Mouse (Mus musculus) hindbrain, embryonic 14.5 days (tissue): ENCODE results near the gene Cacna2d2. TPM values are rescaled to one million over a fixed set of nuclear protein-coding genes. Genes with fewer than 3 reads are reported as not detected.
A peak's percentile ranks its signal among the peaks of the same experiment; 100 is the strongest.

ENCODE experiments used
- ATAC-seq: fragments of 200-750 bp; cut with Nextera tagmentation; 2 replicates; pipeline ENCODE4 v1.8.0; 2017; ENCODE audit warnings: moderate number of reproducible peaks, mild to moderate bottlenecking, moderate TSS enrichment, moderate library complexity; ENCODE audit not compliant: low FRiP score
- DNase-seq: peaks from one replicate; pipeline ENCODE4 v3.0.0-alpha.2; 2015; ENCODE audit warnings: low spot score
- H3K27ac ChIP-seq: fragments of 300-500 bp; sonication (generic); 2 replicates; pipeline ENCODE4 v1.5.1; 2014; ENCODE audit warnings: mild to moderate bottlenecking, moderate library complexity
- H3K27me3 ChIP-seq: fragments of 300-500 bp; sonication (generic); 2 replicates; pipeline ENCODE4 v1.6.1; 2014; ENCODE audit warnings: mild to moderate bottlenecking, low read length, mixed read lengths; ENCODE audit not compliant: control insufficient read depth, insufficient read depth
- H3K36me3 ChIP-seq: fragments of 300-500 bp; sonication (generic); replicated peaks from 2 replicates; pipeline ENCODE4 v1.6.1; 2014; ENCODE audit not compliant: control insufficient read depth, insufficient read depth
- H3K4me1 ChIP-seq: fragments of 300-500 bp; sonication (generic); replicated peaks from 2 replicates; pipeline ENCODE4 v1.6.1; 2014; ENCODE audit warnings: antibody characterized with exemption, low read length, mixed read lengths; ENCODE audit not compliant: control insufficient read depth, insufficient read depth
- H3K4me2 ChIP-seq: fragments of 300-500 bp; sonication (generic); replicated peaks from 2 replicates; pipeline ENCODE4 v1.6.1; 2014; ENCODE audit warnings: mild to moderate bottlenecking, moderate library complexity
- H3K4me3 ChIP-seq: fragments of 300-500 bp; sonication (generic); replicated peaks from 2 replicates; pipeline ENCODE4 v1.5.1; 2014; ENCODE audit warnings: mild to moderate bottlenecking, low read length
- H3K9ac ChIP-seq: fragments of 300-500 bp; sonication (generic); 2 replicates; pipeline ENCODE4 v1.6.1; 2014
- H3K9me3 ChIP-seq: fragments of 300-500 bp; sonication (generic); 2 replicates; pipeline ENCODE4 v1.6.1; 2016; ENCODE audit warnings: low read length; ENCODE audit not compliant: control insufficient read depth
- WGBS: fragments of 180-500 bp; shearing (Covaris S2); extraction: QIAGEN DNeasy Blood & Tissue Kit; methylation state at CpG from one replicate; pipeline ENCODE4 v1.1.7; 2014; 5-methylcytosine and 5-hydroxymethylcytosine counted together
- polyA plus RNA-seq: library from polyadenylated mRNA; unstranded; fragments of >200 nt; fragmentation: Nextera tagmentation; extraction: Ambion mirVana; gene quantifications from 2 replicates; pipeline ENCODE4 v1.2.1, GENCODE M21; 2014

Cacna2d2 gene
- polyA plus RNA-seq, 1 experiment from 2014 or later: 7.7 TPM

DNA sequence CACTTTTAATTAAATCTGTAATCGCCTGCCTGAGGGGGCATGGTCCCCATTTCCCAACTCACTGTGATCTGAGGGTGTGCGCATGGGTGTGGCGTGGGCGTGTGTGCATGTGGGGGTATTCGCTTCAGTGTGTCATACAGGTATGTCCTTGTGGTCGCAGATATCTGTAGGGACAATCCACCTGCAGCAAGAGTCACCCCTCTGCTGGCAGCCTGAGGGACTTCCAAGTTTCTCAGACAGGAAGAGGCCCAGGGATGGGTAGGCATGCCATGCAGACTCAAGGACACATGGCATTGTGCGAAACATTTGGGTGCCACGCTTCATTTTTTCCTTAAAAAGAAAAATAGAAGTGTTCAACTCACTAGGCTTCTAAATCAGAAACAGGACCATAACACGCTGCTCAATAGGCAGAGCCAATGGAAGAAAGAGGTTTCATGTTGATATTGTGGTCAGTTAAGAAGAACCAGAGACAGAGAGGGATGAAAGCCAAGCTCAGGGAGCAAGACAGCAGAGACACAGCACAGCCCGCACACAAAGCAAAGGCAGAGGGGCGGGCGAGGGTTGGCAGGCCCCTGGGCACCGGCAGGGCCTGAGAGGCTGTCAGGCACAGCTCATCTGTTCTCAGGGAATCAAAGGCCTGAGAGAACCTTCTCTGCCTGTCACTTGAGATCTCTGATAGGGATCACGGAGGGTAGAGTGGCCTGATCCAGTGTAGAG lies 111.1 kb downstream of the Cacna2d2 start:
- H3K4me1 ChIP-seq: peaks cover 71% of the 10 kb centered on the region
- DNase-seq: no peak
- H3K9ac ChIP-seq: no peak overlapping the region
- no peak overlapping the region for H3K4me2 ChIP-seq
- H3K27ac ChIP-seq: peak overlapping the region; percentile 83
- no peaks in the 10 kb centered on the region for H3K36me3 ChIP-seq
- 72% methylated on average over 14 of the region's 14 CpGs for WGBS
- no peaks in the 10 kb centered on the region for H3K27me3 ChIP-seq
- ATAC-seq: no peak
- H3K4me3 ChIP-seq: no peak overlapping the region
- H3K9me3 ChIP-seq: no peaks in the 10 kb centered on the region

DNA sequence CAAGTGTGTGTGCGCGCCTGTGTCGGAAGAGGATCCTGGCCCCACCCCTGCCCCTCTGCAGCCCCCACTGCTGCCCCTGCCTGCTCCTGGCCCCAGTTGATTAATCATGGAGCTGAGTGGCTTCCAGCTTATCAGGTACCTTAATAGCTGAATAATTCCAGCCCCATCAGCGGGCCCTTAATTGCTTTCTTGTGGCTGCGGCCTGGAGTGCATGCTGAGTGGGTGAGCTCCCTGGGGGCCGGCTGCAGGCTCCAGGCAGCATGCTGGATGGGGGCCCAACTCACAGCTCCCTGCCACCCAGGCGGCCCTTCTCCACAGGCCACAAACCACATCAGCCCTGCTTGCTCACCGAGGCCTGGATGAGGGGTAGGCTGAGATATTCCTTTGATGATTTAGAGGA lies 112.0 kb downstream of the Cacna2d2 start:
- Histone ChIP-seq H3K4me1 (peaks cover 62% of the 10 kb centered on the region), H3K9ac (peak overlapping the region; percentile 24; the same call in 1 of the 2 replicates), H3K4me3 (no peak overlapping the region), H3K4me2 (no peak overlapping the region), H3K9me3 (no peaks in the 10 kb centered on the region), H3K27me3 (no peaks in the 10 kb centered on the region), H3K27ac (peak overlapping the region; percentile 83), H3K36me3 (no peaks in the 10 kb centered on the region)
- DNase-seq (no peak), ATAC-seq (0 out of 2 replicates have a peak, but pooled peaks have one; percentile 2)
- WGBS: 43% methylated on average over 8 of the region's 8 CpGs

DNA sequence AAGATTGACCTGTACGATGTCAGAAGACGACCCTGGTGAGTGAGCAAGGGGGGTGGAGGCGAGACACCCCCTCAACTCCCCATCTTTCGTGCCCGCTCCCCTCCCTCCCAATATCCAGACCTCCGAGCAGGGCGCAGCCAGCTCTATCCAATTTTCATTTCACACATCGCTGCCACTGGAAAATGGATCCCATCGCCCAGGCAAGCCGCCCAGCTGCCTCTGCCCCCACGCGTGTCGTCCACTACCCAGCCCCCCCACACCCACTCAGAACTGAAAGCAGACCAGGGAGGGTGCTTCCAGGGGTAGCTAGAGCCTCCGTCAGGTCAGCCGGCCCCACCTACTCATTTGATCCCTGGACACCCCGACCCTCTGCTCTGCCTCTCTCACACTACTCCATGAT lies 112.9 kb downstream of the Cacna2d2 start:
- Histone ChIP-seq H3K4me1 (peaks cover 53% of the 10 kb centered on the region), H3K27ac (peak overlapping the region; percentile 83), H3K27me3 (no peaks in the 10 kb centered on the region), H3K36me3 (peaks cover 4% of the 10 kb centered on the region; the same call in 1 of the 2 replicates), H3K9ac (no peak overlapping the region), H3K4me2 (no peak overlapping the region), H3K9me3 (no peaks in the 10 kb centered on the region), H3K4me3 (no peak overlapping the region)
- DNase-seq: no peak
- ATAC-seq: no peak
- 42% methylated on average over 16 of the region's 16 CpGs for whole genome bisulfite sequencing

DNA sequence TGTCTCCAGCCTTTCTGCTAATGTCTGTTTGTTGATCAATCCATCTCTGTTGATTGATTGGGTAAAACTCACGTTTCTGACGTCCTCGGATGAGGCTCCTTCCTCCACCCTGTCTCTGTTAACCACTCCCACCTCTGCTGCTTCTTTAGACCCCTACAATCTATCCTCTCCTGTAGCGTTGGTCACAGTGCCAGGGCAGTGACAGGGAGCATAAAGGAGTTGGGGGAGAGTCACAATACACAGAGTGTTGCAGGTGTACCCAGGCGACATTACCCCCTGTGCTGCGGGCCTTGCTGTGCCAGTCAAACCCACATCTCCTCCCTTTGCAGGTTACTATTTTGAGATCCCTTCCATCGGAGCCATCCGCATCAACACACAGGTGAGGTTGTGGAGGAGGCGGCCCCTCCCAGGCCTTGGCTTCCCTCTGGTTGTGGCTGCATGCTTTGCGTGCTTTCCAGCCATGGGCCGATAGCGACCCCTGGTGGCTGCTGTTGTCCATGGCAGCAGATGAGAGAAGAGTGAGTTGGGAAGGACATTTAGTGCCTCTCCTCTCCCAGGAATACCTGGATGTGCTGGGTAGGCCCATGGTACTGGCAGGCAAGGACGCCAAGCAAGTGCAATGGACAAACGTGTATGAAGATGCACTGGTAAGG lies 115.0 kb downstream of the Cacna2d2 start:
- peak; percentile 91 for DNase-seq
- Histone ChIP-seq H3K27ac (0 out of 2 replicates have a peak overlapping the region, but pooled peaks have one; percentile 21), H3K9me3 (no peaks in the 10 kb centered on the region), H3K36me3 (peaks cover 14% of the 10 kb centered on the region; the same call in 1 of the 2 replicates), H3K27me3 (no peaks in the 10 kb centered on the region), H3K4me2 (no peak overlapping the region), H3K4me3 (no peak overlapping the region), H3K4me1 (peaks cover 36% of the 10 kb centered on the region), H3K9ac (peak overlapping the region; percentile 32; the same call in 1 of the 2 replicates)
- 25% methylated on average over 14 of the region's 14 CpGs for WGBS
- peak; percentile 41; the same call in 1 of the 2 replicates for ATAC-seq

DNA sequence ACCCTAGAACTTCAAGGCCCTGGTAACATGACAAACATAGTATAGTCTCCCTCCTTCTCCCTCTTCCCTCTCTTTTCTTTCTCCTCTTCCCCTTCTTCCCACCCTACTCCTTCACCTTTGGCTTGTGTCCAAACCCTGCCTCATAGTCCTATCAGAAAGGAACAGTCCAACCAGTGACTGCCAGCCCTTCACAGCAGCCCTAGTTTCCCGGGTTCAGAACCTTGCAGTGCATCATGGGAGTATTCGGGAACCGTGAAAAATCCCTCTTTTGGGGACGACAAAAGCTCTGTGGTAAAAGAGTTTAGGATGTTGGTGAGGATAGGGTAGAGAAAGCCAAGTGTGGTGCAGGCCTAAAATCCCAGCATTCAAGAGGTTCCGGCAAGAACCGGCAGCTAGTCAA lies 120.9 kb downstream of the Cacna2d2 start:
- no peak overlapping the region for H3K9ac ChIP-seq
- DNase-seq: no peak
- H3K9me3 ChIP-seq: no peaks in the 10 kb centered on the region
- H3K4me3 ChIP-seq: no peak overlapping the region
- H3K27ac ChIP-seq: 0 out of 2 replicates have a peak overlapping the region, but pooled peaks have one; percentile 9
- WGBS: 33% methylated on average over 6 of the region's 6 CpGs
- peaks cover 14% of the 10 kb centered on the region; the same call in 1 of the 2 replicates for H3K36me3 ChIP-seq
- ATAC-seq: no peak
- H3K27me3 ChIP-seq: peaks cover 9% of the 10 kb centered on the region
- H3K4me1 ChIP-seq: peaks cover 20% of the 10 kb centered on the region; the same call in 1 of the 2 replicates
- no peak overlapping the region for H3K4me2 ChIP-seq

- peaks cover 20% of the 10 kb centered on the region; the same call in 1 of the 2 replicates for H3K4me1 ChIP-seq
- WGBS: 60% methylated on average over 5 of the region's 5 CpGs
- H3K36me3 ChIP-seq: peaks cover 14% of the 10 kb centered on the region; the same call in 1 of the 2 replicates
- no peak for ATAC-seq
- H3K9me3 ChIP-seq: no peaks in the 10 kb centered on the region
- DNase-seq: no peak
- H3K27ac ChIP-seq: no peak overlapping the region
- no peak overlapping the region for H3K4me2 ChIP-seq
- no peak overlapping the region for H3K4me3 ChIP-seq
- H3K27me3 ChIP-seq: peaks cover 18% of the 10 kb centered on the region
- H3K9ac ChIP-seq: no peak overlapping the region
Observed at GRCm38 (mm10) chr9:107521190-107521589, 121.8 kb downstream of the Cacna2d2 start.

DNA sequence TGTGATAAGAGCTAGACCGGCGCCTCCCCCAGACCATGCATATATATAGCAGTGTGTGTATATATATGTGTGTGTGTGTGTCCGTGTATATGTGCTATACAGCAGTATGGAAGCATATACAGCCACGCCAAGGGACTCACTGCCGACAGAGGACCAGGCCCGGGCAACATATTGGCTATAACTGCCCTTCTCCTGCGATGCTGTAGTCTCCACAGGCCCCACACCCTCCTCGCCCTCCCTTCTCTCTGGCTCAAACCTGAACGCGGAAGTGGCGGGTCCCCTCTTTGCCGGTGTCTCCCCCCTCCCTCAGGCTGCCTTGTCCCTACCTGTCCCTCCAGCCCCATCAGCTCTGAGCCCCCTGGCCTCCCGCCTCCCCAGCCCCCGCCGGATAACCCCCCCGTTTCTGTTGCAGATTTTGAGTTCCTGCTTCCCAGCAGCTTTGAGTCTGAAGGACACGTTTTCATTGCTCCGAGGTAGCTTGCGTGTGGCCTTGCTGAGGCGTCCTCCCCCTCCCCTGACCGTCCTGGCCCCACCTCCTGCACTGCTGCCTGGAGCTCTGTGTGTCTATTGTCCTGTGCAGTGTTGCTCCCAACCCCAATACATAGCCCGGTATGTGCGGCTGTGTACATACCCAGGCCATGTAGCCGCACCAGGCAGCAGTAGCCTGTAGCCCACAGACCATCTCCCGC lies 122.4 kb downstream of the Cacna2d2 start:
- DNase-seq (no peak), ATAC-seq (no peak)
- Histone ChIP-seq H3K4me1 (peaks cover 20% of the 10 kb centered on the region; the same call in 1 of the 2 replicates), H3K9me3 (no peaks in the 10 kb centered on the region), H3K36me3 (peaks cover 12% of the 10 kb centered on the region; the same call in 1 of the 2 replicates), H3K27me3 (peaks cover 24% of the 10 kb centered on the region), H3K4me3 (no peak overlapping the region), H3K27ac (peak overlapping the region; percentile 38; the same call in 1 of the 2 replicates), H3K9ac (0 out of 2 replicates have a peak overlapping the region, but pooled peaks have one; percentile 1), H3K4me2 (peak overlapping the region; percentile 19; the same call in 1 of the 2 replicates)
- 27% methylated on average over 25 of the region's 25 CpGs for WGBS

DNA sequence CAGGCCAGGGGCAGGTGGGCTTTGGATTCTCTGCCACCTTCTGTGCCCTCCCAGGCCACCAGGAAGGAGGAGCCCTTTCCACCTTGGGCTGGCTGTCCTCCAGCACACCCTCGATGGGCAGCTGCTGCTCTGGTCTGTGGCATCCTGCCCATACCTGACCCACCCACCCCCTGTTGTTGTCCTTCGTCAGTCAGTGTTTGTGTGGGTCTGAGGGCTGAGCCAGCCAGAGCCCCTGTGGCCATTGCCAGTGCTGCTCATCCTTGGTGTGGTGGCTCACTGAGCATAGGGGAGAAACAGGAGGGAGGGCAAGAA lies 122.9 kb downstream of the Cacna2d2 start:
- no peak; the same call in 1 of the 2 replicates for ATAC-seq
- H3K27me3 ChIP-seq: peaks cover 25% of the 10 kb centered on the region
- H3K9me3 ChIP-seq: no peaks in the 10 kb centered on the region
- no peak for DNase-seq
- WGBS: 18% methylated on average over 2 of the region's 2 CpGs
- peaks cover 9% of the 10 kb centered on the region; the same call in 1 of the 2 replicates for H3K36me3 ChIP-seq
- H3K4me3 ChIP-seq: no peak overlapping the region
- H3K4me2 ChIP-seq: no peak overlapping the region
- H3K4me1 ChIP-seq: peaks cover 20% of the 10 kb centered on the region; the same call in 1 of the 2 replicates
- H3K9ac ChIP-seq: 0 out of 2 replicates have a peak overlapping the region, but pooled peaks have one; percentile 1
- H3K27ac ChIP-seq: 0 out of 2 replicates have a peak overlapping the region, but pooled peaks have one; percentile 14
